Mouse (Mus musculus) kidney, adult 8-10 months (tissue): ENCODE measurements around the gene Dpp9.

Experiments used
- DNase-seq, 2 experiments: peaks; one replicate each; pipeline ENCODE4 v3.0.0; 2022

Gene Dpp9

DNA sequence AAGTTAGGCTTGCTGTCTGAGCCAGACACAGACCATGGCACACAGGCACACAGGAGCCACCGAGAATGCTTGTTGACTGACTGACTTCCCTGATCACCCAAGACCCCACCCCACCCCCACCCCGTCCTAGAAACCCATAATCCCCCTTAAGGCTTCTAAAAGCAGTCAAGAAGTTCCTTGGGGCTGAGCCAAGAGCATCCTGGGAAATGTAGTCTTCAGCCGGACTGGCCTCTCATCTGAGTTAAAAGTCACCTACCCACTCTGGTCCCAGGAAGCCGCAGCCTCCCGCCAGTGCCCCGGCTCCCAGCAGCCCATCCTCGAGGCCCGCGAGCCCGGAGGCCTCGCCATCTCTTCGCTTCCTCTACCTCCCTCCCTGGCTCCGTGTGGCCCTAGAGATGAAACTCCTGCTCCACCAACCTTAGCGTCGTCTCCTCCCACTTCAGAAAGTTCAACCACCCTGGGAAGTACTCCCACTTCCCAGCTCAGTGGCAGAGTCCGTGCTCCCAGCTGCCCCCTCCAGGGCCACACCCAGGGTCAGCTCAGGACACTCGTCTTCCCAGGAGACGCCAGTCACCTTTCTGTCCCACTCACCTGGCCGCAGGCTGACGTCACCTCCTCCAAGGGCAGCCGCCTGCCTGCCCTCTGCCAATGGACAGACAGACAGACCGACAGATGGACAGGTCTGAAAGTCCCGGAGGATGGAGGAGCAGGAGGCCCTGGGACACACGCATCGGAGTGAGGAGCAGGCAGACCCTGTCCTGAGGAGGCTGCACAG lies 80.7 kb downstream of the Dpp9 start:
- DNase-seq, result no peak
